Mouse (Mus musculus) heart, embryonic 14.5 days (tissue): Measurements from ENCODE around the gene Rasl11b. TPM values are rescaled to one million over a fixed set of nuclear protein-coding genes. Genes with fewer than 3 reads are reported as not detected.
A peak's percentile ranks its signal among the peaks of the same experiment; 100 is the strongest.

ENCODE experiments used
- ATAC-seq: fragments of 200-750 bp; cut with Nextera tagmentation; 2 replicates; pipeline ENCODE4 v1.8.0; 2017; ENCODE audit warnings: low read depth, moderate TSS enrichment; ENCODE audit not compliant: insufficient number of reproducible peaks, insufficient read depth, low FRiP score
- H3K27ac ChIP-seq, 2 experiments: fragments of 200-500 bp in 1 of 2; fragments of 300-500 bp in 1 of 2; sonication (generic) in 1 of 2; replicated peaks in 1 of 2; 2 replicates each; pipeline ENCODE4 v1.5.1; 2012 to 2014; ENCODE audit warnings: low read depth in 2 of 2, low read length in 2 of 2, control low read depth in 1 of 2, mild to moderate bottlenecking in 1 of 2, mixed read lengths in 1 of 2; ENCODE audit not compliant: control insufficient read depth in 1 of 2, insufficient read depth in 1 of 2
- H3K27me3 ChIP-seq: fragments of 300-500 bp; sonication (generic); 2 replicates; pipeline ENCODE4 v1.6.1; 2014; ENCODE audit warnings: mild to moderate bottlenecking, low read length, control low read depth; ENCODE audit not compliant: control insufficient read depth, insufficient read depth
- H3K36me3 ChIP-seq: fragments of 300-500 bp; sonication (generic); 2 replicates; pipeline ENCODE4 v1.6.1; 2014; ENCODE audit warnings: mild to moderate bottlenecking, control low read depth, low read length, mixed read lengths; ENCODE audit not compliant: control insufficient read depth, insufficient read depth
- H3K4me1 ChIP-seq, 2 experiments: fragments of 200-500 bp in 1 of 2; fragments of 300-500 bp in 1 of 2; sonication (generic) in 1 of 2; 2 replicates each; pipeline ENCODE4 v1.6.1; 2012 to 2014; ENCODE audit warnings: low read length in 2 of 2, control low read depth in 1 of 2, mixed read lengths in 1 of 2; ENCODE audit not compliant: control insufficient read depth in 2 of 2, insufficient read depth in 2 of 2
- H3K4me2 ChIP-seq: fragments of 300-500 bp; sonication (generic); 2 replicates; pipeline ENCODE4 v1.6.1; 2014; ENCODE audit warnings: mild to moderate bottlenecking, low read length
- H3K4me3 ChIP-seq, 2 experiments: fragments of 200-500 bp in 1 of 2; fragments of 300-500 bp in 1 of 2; sonication (generic) in 1 of 2; 2 replicates each; pipeline ENCODE4 v1.5.1; 2012 to 2014; ENCODE audit warnings: low read length in 2 of 2, mild to moderate bottlenecking in 2 of 2, control low read depth in 1 of 2, low read depth in 1 of 2, moderate library complexity in 1 of 2; ENCODE audit not compliant: control insufficient read depth in 1 of 2, insufficient read depth in 1 of 2
- H3K9ac ChIP-seq: fragments of 300-500 bp; sonication (generic); 2 replicates; pipeline ENCODE4 v1.6.1; 2014; ENCODE audit warnings: mild to moderate bottlenecking, low read length
- H3K9me3 ChIP-seq: fragments of 300-500 bp; sonication (generic); 2 replicates; pipeline ENCODE4 v1.6.1; 2016; ENCODE audit warnings: low read length, control low read depth; ENCODE audit not compliant: control insufficient read depth
- WGBS: fragments of 180-500 bp; shearing (Covaris S2); extraction: QIAGEN DNeasy Blood & Tissue Kit; methylation state at CpG from one replicate; pipeline ENCODE4 v1.1.7; 2014; 5-methylcytosine and 5-hydroxymethylcytosine counted together
- polyA plus RNA-seq: library from polyadenylated mRNA; unstranded; fragments of >200 nt; fragmentation: Nextera tagmentation; extraction: Ambion mirVana; gene quantifications from 2 replicates; pipeline ENCODE4 v1.2.1, GENCODE M21; 2014

Rasl11b gene
- polyA plus RNA-seq, 1 experiment from 2014 or later: 92.3 TPM

GRCm38 (mm10) chr5:74202515-74202914 is 7.4 kb downstream of the Rasl11b start:
- no peak for ATAC-seq
- Histone ChIP-seq H3K27me3 (no peaks in the 10 kb centered on the region), H3K4me1 (peaks cover 47 to 74% of the 10 kb centered on the region in 2 experiments), H3K27ac (peak overlapping the region in 1 of 2 experiments; percentile 63; a peak in 2 of 4 replicates), H3K36me3 (peaks cover 30% of the 10 kb centered on the region), H3K4me2 (no peak overlapping the region), H3K4me3 (no peak overlapping the region), H3K9me3 (peaks cover 3% of the 10 kb centered on the region), H3K9ac (no peak overlapping the region)
- 79% methylated on average over 4 of the region's 4 CpGs for WGBS

- no peak overlapping the region for H3K4me3 ChIP-seq
- peaks cover 3% of the 10 kb centered on the region for H3K9me3 ChIP-seq
- WGBS: 72% methylated on average over 5 of the region's 5 CpGs
- ATAC-seq: no peak
- no peaks in the 10 kb centered on the region for H3K27me3 ChIP-seq
- H3K27ac ChIP-seq: 0 out of 4 replicates have a peak overlapping the region, but pooled peaks of 1 of the 2 experiments have one; percentile 97
- no peak overlapping the region for H3K4me2 ChIP-seq
- H3K36me3 ChIP-seq: peaks cover 11% of the 10 kb centered on the region
- no peak overlapping the region for H3K9ac ChIP-seq
- H3K4me1 ChIP-seq: peaks cover 48 to 71% of the 10 kb centered on the region in 2 experiments
Measured at GRCm38 (mm10) chr5:74204465-74204864, 9.4 kb downstream of the Rasl11b start.

DNA sequence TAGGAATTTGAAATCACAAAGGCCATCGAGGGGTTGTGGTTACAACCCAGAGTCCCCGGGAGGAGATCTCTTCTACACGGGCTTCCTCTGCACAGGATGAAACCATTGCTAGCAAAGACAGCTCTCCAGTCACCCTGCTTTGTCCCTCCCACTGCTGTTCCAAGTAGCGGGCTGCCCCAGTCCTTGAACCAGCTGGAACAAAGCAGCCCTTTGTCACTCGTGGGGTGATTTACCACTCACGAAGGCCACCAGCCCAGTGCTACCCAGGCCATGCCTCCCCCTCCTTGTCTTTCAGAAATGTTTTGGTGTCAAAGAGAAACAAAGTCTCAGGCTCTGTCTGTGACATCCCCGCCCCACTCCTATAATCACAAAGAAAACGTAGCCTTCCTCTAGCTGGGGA is 10.4 kb downstream of the Rasl11b start:
- H3K9ac ChIP-seq: peak overlapping the region; percentile 56
- H3K27ac ChIP-seq: peak overlapping the region; percentile 95 to 97
- H3K9me3 ChIP-seq: peaks cover 3% of the 10 kb centered on the region
- H3K27me3 ChIP-seq: no peaks in the 10 kb centered on the region
- no peak for ATAC-seq
- peak overlapping the region; percentile 44 for H3K4me2 ChIP-seq
- H3K36me3 ChIP-seq: peaks cover under 1% of the 10 kb centered on the region; the same call in 1 of the 2 replicates
- H3K4me3 ChIP-seq: no peak overlapping the region
- peaks cover 41 to 68% of the 10 kb centered on the region in 2 experiments for H3K4me1 ChIP-seq
- WGBS: 21% methylated on average over 8 of the region's 8 CpGs

GRCm38 (mm10) chr5:74206038-74206437 is 11.0 kb downstream of the Rasl11b start:
- peaks cover 39 to 63% of the 10 kb centered on the region in 2 experiments for H3K4me1 ChIP-seq

DNA sequence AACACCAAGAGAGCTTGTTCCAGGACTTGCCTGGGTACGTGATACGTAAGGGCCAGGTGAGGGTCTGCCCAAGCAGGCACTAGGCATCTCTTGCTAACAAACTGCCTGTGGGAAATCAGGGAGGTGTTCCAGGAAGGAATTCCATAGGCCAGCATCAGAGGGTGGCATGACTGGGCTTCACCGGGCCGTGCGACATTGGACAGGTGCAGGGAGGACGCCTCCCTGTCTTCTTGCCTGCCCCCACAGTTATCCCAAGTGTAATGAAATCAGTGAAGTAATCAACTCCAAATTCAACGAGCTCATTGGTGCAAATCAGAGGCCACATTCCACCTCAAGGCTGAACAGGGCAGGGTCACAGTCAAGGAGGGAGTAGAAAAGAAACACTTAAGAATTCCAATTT is 11.6 kb downstream of the Rasl11b start:
- H3K9ac ChIP-seq: peak overlapping the region; percentile 50; the same call in 1 of the 2 replicates
- H3K27me3 ChIP-seq: no peaks in the 10 kb centered on the region
- peaks cover 3% of the 10 kb centered on the region for H3K9me3 ChIP-seq
- ATAC-seq: no peak
- 74% methylated on average over 7 of the region's 7 CpGs for WGBS
- H3K4me3 ChIP-seq: no peak overlapping the region
- peaks cover 43 to 58% of the 10 kb centered on the region in 2 experiments for H3K4me1 ChIP-seq
- no peaks in the 10 kb centered on the region for H3K36me3 ChIP-seq
- peak overlapping the region; percentile 44; the same call in 1 of the 2 replicates for H3K4me2 ChIP-seq
- peak overlapping the region; percentile 95 to 97 for H3K27ac ChIP-seq

More at GRCm38 (mm10) chr5:74206038-74206437, 11.0 kb downstream of the Rasl11b start:
- ATAC-seq: peak; percentile 77
- H3K4me3 ChIP-seq: no peak overlapping the region
- peak overlapping the region; percentile 44 for H3K4me2 ChIP-seq
- no peaks in the 10 kb centered on the region for H3K27me3 ChIP-seq
- H3K36me3 ChIP-seq: no peaks in the 10 kb centered on the region
- H3K27ac ChIP-seq: peak overlapping the region; percentile 95 to 97
- 15% methylated on average over 7 of the region's 7 CpGs for WGBS
- H3K9me3 ChIP-seq: peaks cover 3% of the 10 kb centered on the region
- H3K9ac ChIP-seq: peak overlapping the region; percentile 56

DNA sequence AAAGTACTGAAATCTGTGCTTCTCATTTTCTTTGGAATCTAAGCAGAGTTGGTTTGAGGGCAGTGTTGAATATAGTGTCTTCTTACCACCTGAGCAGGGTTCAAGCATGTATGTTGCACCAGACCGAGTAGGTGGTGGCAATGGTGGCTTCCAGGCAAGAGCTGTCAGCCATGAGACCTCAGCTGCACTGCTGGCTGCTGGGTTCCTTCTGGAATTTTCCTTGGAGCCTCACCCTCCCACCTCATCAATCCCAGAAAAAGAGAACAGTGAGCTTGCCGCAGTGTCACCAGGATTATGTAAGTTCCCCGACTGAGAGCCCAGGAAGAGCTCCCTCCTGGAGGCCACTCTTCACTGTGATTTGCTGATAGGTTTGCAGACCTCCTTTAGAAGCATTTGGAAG is 12.1 kb downstream of the Rasl11b start:
- Histone ChIP-seq H3K9ac (no peak overlapping the region), H3K36me3 (no peaks in the 10 kb centered on the region), H3K9me3 (peaks cover 3% of the 10 kb centered on the region), H3K4me2 (no peak overlapping the region), H3K27me3 (no peaks in the 10 kb centered on the region), H3K27ac (no peak overlapping the region; a peak in 1 of 4 replicates), H3K4me1 (peaks cover 44 to 58% of the 10 kb centered on the region in 2 experiments), H3K4me3 (no peak overlapping the region)
- WGBS: 64% methylated on average over 3 of the region's 3 CpGs
- ATAC-seq: no peak

DNA sequence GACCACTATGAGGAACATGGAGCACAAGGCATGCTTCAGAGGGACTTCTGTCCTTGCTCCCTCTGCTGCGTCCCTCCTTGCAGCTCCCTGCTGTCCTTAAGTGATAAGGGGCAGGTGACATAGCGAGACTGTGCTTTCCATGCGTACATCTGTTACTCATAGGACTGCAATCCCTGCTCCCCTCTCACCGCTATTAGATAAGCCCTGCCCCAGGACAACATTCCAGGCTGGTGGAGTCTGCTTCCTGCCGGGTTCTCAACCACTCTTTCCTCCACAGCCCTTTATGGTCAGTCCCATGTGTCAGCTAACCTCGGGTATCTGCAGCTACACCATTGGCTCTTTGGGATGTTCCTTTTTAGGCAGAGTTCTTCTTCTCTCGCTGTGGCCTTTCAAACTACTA is 13.4 kb downstream of the Rasl11b start:
- Histone ChIP-seq H3K4me3 (no peak overlapping the region), H3K27ac (peak overlapping the region; percentile 65 to 77), H3K36me3 (no peaks in the 10 kb centered on the region), H3K4me2 (no peak overlapping the region), H3K4me1 (peaks cover 46 to 58% of the 10 kb centered on the region in 2 experiments), H3K9me3 (no peaks in the 10 kb centered on the region), H3K27me3 (no peaks in the 10 kb centered on the region), H3K9ac (no peak overlapping the region; the same call in 1 of the 2 replicates)
- 7% methylated on average over 7 of the region's 7 CpGs for WGBS
- peak; percentile 25; the same call in 1 of the 2 replicates for ATAC-seq

DNA sequence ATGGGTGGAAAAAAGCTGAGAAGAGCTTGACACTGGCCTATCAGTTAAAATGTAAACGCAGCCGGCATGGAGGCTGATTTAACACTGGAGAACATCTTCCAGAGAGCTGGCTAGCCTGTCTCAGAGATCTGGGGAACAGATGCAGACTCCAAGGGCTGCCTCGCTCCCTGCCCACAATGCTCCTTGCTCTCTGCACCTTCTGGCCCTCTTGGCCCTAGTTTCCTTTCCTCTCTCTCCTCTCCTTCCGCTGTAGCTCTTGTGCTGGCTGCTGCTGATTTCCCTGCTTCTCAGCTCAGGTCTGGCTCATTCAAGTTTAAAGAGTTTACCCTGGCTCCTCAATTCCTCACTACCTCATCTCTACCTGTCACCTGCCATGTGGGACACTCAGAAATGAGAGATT is 14.6 kb downstream of the Rasl11b start:
- H3K9ac ChIP-seq: no peak overlapping the region
- H3K9me3 ChIP-seq: no peaks in the 10 kb centered on the region
- WGBS: 74% methylated on average over 4 of the region's 4 CpGs
- H3K4me3 ChIP-seq: no peak overlapping the region
- no peak overlapping the region for H3K4me2 ChIP-seq
- ATAC-seq: no peak
- no peaks in the 10 kb centered on the region for H3K36me3 ChIP-seq
- H3K27ac ChIP-seq: no peak overlapping the region; a peak in 1 of 4 replicates
- H3K27me3 ChIP-seq: no peaks in the 10 kb centered on the region
- peaks cover 42 to 49% of the 10 kb centered on the region in 2 experiments for H3K4me1 ChIP-seq
